Mouse (Mus musculus) ES-Bruce4 (cell line): ENCODE results near the gene Zswim7.

Source experiments
- CTCF ChIP-seq: IDR thresholded peaks from one replicate; pipeline ENCODE4 v1.8.1; 2011; ENCODE audit warnings: low read depth, low read length
- POLR2A ChIP-seq: IDR thresholded peaks from one replicate; pipeline ENCODE4 v1.8.1; 2011; ENCODE audit warnings: low read length; ENCODE audit not compliant: insufficient read depth

DNA sequence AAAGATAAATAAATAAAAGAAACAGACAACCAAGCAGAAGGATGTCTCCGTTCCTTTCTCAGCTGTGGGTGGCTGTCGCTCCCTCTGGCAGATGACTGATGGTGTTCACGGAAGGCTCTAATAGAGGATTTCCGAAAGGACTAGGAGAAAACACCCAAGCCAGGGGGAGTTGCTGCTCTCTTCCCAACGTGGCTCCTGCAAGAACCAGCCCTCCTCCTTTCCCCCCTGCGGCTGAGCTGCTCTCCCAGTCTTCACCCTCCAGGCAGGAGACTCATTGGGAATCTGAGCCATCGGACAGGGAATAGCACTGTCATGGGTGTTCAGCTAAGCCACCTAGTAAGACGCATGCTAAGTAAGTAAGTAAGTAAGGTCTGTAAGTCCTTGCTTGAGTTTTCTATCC lies 4.1 kb downstream of the Zswim7 start:
- no peak for TF ChIP-seq POLR2A
- no peak for TF ChIP-seq CTCF
